Mouse (Mus musculus) retina, postnatal 1 day (tissue): ENCODE data around the gene Krtap28-10.
"Not testable (repeated sequence)": the region's sequence is repeated elsewhere in the genome, so short reads cannot be mapped to it uniquely, and the experiment has no call there.

Experiments used
- DNase-seq: peaks from one replicate; pipeline ENCODE4 v3.0.0-alpha.2; 2012

Gene Krtap28-10

DNA sequence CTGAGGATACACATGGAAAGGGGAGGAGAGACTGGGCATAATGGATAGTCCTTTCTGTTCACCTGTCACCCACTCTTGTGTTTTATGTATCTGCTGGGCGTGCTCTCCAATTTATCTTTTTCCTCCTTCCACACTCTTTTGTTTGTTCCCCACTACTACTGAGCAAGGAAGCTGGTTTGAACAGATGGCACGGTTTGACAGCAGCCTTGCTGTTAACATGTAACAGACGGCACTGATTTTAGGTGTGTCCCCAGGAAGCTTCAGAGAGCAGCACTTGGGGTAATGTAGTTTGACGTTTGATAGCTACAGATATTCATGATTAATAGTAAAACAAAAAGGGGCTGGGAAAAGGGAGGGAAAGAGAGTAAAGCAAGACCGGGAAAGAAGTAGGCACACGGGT is 34.8 kb downstream of the Krtap28-10 start:
- no peak for DNase-seq

GRCm38 (mm10) chr1:83006218-83007179 is 35.8 kb downstream of the Krtap28-10 start:
- no peak for DNase-seq

DNA sequence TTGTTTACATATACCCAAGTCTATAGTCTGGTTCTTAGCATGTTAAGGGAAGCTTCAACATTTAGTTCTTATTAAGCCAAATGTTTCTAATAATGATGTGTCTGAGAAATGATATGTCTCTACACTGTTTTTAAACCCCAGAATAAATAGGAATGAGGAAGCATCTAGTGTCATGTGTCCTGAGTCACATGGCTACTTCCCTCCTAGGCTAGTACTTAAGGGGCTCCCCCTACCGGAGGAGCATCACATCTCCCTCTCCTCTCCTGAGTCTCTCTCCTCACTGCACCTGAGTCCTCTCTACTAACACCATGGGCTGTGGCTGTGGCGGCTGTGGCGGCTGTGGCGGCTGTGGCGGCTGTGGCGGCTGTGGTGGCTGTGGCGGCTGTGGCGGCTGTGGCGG is 42.0 kb downstream of the Krtap28-10 start, which contains the start of gene Gm47959:
Gene Gm47959 (plus strand): TSS at position 243 of the 400 bp plus-strand sequence.
- DNase-seq = not testable (repeated sequence)

DNA sequence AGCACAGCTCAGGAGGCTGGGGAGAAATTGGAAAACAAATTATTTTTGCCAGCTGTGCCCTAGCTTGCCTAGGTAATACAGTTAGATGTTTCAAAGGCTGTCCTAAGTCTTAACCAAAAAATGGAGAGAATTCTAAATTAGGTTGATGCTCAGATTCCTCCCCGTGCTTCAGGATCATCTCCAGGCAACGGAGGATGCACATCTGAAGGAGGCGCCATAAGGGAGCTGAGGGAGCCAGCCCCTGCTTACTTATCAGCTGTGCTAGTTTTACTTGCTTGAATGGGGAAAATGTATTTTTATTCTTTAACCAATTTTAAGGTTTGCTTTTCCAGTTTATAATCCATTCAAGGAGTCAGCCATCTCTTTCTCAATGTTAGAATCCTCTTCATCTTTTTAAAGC is 48.3 kb downstream of the Krtap28-10 start:
- DNase-seq = no peak

- DNase-seq = no peak
Measured at GRCm38 (mm10) chr1:82992093-82992492, 50.2 kb downstream of the Krtap28-10 start.

DNA sequence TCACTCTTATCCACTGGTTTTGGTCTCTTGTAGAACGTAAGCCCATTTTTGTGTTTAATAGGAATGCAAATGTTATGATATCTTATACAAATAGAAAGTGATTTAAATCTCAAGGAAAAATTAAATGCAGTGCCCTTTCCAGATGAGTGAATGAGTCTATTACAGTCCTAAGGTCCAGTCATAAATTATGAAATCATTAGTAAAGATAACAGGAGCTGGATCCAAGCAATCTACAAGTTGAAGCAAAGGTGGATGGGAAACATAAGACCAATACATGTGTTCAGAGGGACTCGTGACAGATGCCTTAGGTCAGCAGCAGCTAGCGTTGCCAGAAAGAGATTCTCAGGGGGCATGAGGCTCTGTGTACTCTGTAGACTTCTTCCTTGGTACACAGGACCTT is 50.7 kb downstream of the Krtap28-10 start:
- DNase-seq = no peak
